Comparison of ENCODE assay signal across 9 mouse cellular contexts in genomic region chr1:184051824-184052223, GRCm38 (mm10). TPM values are rescaled to one million over a fixed set of nuclear protein-coding genes. Genes with fewer than 3 reads are reported as not detected.
A peak's percentile ranks its signal among the peaks of the same experiment; 100 is the strongest.
DNase-seq lines count a peak whose midpoint lies in the region; ATAC-seq lines count a peak whose summit lies in the region.
"Had no signal": no experiment of that assay in that cellular context is flagged by ENCODE, and none has a peak within 500 bp of the region (broad histone marks: within the 10 kb centered on the region; RNA-seq: fewer than 3 reads in every experiment).

No protein-coding gene starts in this region.

- no peaks in the 10 kb centered on the region for H3K36me3 ChIP-seq in kidney, embryonic 14.5 days (ENCODE audit: control insufficient read depth, insufficient read depth, low read length)
- H3K36me3 ChIP-seq: limb, embryonic 13.5 days had no signal

- H3K9me3 ChIP-seq in kidney, embryonic 14.5 days (ENCODE audit: control insufficient read depth, low read length), result no peaks in the 10 kb centered on the region
- H3K9me3 ChIP-seq: limb, embryonic 13.5 days had no signal

- no peak overlapping the region for H3K4me3 ChIP-seq in kidney, embryonic 14.5 days (ENCODE audit: low read length)
- H3K4me3 ChIP-seq: limb, embryonic 13.5 days had no signal

- no peak overlapping the region for H3K27ac ChIP-seq in kidney, embryonic 14.5 days (ENCODE audit: low read depth, low read length)
- H3K27ac ChIP-seq: limb, embryonic 13.5 days had no signal

- 11% methylated on average over 6 of the region's 6 CpGs for WGBS in kidney, embryonic 14.5 days

- no peaks in the 10 kb centered on the region for H3K27me3 ChIP-seq in kidney, embryonic 14.5 days (ENCODE audit: control insufficient read depth, insufficient read depth, low read length)
- H3K27me3 ChIP-seq: limb, embryonic 13.5 days had no signal

- DNase-seq in 3134 (ENCODE audit: extremely low read depth, insufficient read length, low spot score) (peak; percentile 70), NIH3T3 (ENCODE audit: low read depth) (peak; percentile 81)
- peak; percentile 70 for DNase-seq in gastrocnemius, postnatal 10 days
- no peak for DNase-seq in retina, postnatal 1 day
- DNase-seq in right cerebral cortex, adult 18-20 months, result no peak

- peak; percentile 55; the same call in 1 of the 2 replicates for ATAC-seq in kidney, embryonic 14.5 days (ENCODE audit: low FRiP score, low TSS enrichment)
- no peak for ATAC-seq in frontal cortex, adult (ENCODE audit: low TSS enrichment)
- no peak for ATAC-seq in granulocyte monocyte progenitor cell, adult 5-6 weeks (replicated peaks; ENCODE audit: poor library complexity, severe bottlenecking)

- H3K4me2 ChIP-seq in kidney, embryonic 14.5 days (replicated peaks; ENCODE audit: low read depth, low read length), result no peak overlapping the region
- H3K4me2 ChIP-seq: limb, embryonic 13.5 days had no signal

- no peak overlapping the region for H3K9ac ChIP-seq in kidney, embryonic 14.5 days (ENCODE audit: low read depth, low read length)
- H3K9ac ChIP-seq: limb, embryonic 13.5 days had no signal

- no peaks in the 10 kb centered on the region; the same call in 1 of the 2 replicates for H3K4me1 ChIP-seq in kidney, embryonic 14.5 days (ENCODE audit: control insufficient read depth, insufficient read depth, low read length)

RNA-seq across cellular contexts. Expression of gene 1700056E22Rik, which starts 17.7 kb away (rescaled TPM):
- 1 to 10 TPM; 1.4 to 2.1 TPM for total RNA-seq in gastrocnemius, postnatal 10 days (2021)
- 1.4 and 2.0 TPM in 2 replicates for polyA plus RNA-seq in kidney, embryonic 14.5 days (2014; fragmentation: Nextera tagmentation; extraction: Ambion mirVana)
- total RNA-seq in granulocyte monocyte progenitor cell, adult 5-6 weeks (2014; fragmentation: Nextera tagmentation), result not detected in 2 replicates
- total RNA-seq in granulocyte monocyte progenitor cell, adult 5-6 weeks (2017), result 0.95 TPM in 1 of 2 replicates, not detected in the other

RNA-seq across cellular contexts. Expression of gene Dusp10, which starts 38.7 kb away (rescaled TPM):
- 10 to 100 TPM; 24.9 to 39.5 TPM for total RNA-seq in gastrocnemius, postnatal 10 days (2021)
- polyA plus RNA-seq in kidney, embryonic 14.5 days (2014; fragmentation: Nextera tagmentation; extraction: Ambion mirVana), result 4.0 and 5.9 TPM in 2 replicates
- total RNA-seq in granulocyte monocyte progenitor cell, adult 5-6 weeks (2014; fragmentation: Nextera tagmentation), result 0.96 and 1.4 TPM in 2 replicates
- total RNA-seq in granulocyte monocyte progenitor cell, adult 5-6 weeks (2017), result 2.8 and 5.8 TPM in 2 replicates

Comparison
In these comparisons a context has a peak if more than half of its experiments do, and no peak if none do; other contexts are left out.
1. DNase-seq: peak in 3134 (single experiment), NIH3T3 (single experiment) and gastrocnemius, postnatal 10 days (single experiment); none in retina, postnatal 1 day (single experiment) and right cerebral cortex, adult 18-20 months (single experiment).